Mouse (Mus musculus) A20 (cell line): ENCODE results near the gene Cfl2.
"Not testable (repeated sequence)": the region's sequence is repeated elsewhere in the genome, so short reads cannot be mapped to it uniquely, and the experiment has no call there.

Experiments
- DNase-seq: peaks from one replicate; pipeline ENCODE4 v3.0.0-alpha.2; 2011; ENCODE audit warnings: low read depth, low spot score

Cfl2 gene

DNA sequence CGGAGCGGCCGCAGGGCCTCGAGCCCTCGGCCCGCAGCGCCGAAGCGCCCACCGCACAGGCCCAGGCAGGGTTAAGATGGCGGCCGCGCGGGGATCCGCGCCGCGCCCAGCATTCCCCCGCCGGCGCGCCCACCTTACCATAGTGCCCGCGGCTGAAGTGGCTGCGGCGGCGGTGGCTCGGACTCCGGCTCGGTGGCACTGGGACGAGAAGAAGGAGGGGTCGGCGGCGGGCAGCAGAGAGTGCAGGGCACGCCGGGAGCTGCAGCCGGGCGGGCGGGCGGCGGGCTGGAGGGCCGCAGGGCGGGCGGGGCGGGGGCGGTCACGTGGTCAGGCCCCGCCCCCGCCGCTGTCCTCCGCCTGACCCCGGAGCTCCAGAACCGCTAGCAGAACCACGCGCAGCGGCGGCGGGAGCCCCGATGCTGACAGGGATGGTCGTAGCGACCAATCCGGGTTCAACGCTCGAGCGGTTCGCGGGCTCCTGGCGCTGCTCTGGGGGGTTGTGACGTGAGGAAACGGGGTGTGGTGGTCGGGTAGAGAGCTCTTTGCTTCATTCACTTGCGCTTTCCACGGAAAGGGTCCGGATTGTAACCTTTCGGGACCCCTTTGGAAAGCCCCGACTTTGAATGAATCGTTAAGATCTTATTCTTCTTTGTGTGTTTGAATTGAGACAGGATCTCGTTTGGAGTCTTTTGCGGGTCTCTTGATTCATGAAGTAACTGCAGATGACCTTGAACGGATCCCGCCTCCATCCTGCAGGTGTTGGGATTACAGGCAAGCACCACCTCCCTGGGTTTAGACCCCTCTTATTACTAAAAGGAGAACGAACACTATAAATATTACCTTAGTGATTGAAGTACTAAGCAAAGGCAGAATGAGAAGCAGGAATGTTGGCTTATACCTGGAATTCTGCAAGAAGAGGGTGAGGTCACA lies at the start of gene Cfl2:
TSS of gene Cfl2 (minus strand) at position 272 of the 930 bp plus-strand sequence.
- DNase-seq = peak; percentile 89

DNA sequence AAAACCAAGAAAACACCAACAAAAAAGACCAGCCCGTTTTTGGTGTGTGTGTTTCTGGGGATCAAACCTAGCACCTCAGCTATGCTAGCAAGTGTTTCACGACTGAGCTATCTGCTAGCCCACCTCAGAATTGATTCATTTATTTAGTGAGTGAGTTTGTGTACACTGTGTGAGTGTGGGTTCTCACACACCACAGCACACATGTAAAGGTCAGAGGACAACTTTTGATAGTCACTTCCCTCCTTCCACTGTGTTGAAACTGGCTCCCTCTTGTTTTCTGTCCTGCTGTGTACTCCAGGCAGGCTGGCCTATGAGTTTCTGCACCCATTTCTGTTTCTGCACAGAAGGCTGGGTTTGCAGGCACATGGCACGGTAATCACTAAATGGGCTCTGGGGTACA lies 47.7 kb upstream of the Cfl2 start:
- no peak for DNase-seq

DNA sequence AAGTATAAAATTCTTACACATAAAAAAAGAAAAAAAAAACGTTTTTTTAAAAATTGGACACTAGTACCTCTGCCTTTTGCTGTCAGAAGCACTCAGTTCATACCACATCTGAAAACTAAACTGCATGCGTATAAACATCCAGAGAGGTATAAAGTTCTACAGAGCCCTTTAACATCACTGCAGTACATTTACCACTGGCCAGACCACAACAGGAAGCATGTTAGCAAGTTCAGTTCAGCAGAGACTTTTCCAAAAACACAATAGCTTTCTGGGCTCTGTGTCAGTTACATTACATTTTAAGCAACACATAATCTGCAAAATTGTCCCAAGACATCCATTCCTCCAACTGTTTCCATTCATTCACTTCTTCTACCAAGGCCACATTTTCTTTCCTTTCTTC lies 29.9 kb upstream of the Cfl2 start:
- DNase-seq = not testable (repeated sequence)

DNA sequence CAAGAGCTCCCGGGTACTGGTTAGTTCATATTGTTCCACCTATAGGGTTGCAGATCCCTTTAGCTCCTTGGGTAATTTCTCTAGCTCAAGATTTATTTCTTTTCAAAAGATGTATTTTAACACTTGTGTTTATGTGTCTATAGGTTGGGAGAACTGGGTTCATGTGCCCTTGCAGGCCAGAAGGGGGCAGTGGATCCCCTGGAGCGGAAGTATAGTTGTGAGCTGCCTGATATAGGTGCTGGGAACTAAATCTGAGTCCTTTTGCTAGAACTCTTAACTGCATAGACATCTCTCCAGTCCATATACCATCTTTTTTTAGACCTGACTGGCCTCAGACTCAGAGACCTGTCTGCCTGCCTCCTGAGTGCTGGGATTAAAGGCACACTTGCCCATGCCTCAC lies 27.7 kb upstream of the Cfl2 start:
- DNase-seq = peak; percentile 33

DNA sequence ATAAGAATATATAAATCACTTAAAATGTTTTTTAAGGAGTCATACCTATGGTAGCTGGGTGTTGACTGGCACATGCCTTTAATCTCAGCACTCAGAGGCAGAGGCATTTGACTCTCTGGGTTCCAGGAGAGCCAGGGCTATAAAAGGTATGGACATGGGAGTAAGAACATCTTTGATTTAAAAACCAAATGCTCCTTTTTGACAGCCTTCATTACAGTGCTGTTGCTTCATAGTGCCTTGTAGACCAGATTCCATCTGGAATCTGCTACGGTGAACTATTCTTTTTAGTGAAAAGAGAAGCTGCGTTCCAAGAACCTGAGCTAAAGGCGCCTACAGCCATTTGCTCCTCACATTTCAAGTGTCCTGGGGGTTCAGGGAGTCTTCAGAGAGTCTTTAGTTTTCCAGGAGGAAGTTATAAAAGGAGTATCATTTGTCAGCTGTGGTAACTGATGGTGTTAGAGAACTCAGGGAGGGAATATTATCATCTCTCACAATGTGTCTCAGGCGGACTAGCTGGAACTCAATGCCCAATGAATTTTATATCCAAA lies 25.0 kb upstream of the Cfl2 start:
- no peak for DNase-seq

DNA sequence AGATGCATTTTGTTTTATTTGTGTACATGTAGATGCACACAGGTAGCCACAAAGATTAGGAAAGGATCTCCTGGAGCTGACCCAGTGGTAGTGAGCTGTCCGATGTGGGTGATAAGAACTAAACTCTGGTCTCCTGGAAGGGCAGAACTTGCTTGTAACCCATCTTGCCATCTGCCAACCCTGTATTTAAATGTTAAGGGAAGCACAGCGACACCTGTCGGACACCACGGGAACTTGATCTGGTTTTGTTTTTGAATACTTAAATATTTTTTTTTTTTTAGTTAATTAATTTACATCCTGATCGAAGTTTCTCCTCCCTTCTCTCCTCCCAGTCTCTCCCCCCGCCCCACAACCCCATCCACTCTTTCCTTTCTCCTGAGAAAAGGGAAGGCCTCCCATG lies 17.0 kb upstream of the Cfl2 start:
- peak; percentile 66 for DNase-seq

DNA sequence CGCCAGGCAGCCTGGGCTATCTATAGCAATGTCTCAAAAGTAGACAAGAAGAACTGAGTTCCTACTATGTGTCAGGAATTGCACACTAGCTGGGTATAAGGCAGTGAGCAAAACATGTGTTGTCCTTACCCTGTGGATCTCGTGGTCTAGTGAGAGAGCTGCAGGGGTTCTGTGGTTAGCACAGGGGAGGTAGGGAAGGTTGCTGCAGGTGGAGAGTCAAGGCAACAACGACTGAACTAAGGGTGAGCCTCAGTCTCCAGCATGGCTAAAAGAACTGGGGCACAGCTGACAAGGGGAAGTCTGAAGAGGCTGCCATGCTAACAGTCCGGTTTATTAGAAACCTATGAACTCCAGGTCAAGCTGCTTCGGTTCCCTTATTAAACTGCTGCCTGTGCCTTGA lies 16.5 kb upstream of the Cfl2 start:
- no peak for DNase-seq

DNA sequence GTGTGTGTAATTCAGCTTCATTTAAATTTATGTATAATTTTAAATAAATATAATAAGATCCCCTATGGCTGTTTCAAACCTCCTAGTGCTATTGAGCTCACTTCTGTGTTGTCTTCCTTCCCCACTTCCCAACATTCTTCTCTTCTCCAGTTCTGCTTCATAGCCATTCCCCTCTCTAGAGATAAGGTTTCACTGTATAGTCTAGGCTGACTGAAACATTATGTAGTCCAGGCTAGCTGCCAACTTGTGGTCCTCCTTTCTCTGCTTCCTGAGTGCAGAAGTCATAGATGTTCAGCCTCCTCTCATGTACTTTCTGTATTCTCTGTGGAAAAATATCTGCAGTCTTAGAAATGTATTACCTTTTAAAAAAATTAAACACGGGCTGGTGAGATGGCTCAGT lies 15.2 kb upstream of the Cfl2 start:
- no peak for DNase-seq

DNA sequence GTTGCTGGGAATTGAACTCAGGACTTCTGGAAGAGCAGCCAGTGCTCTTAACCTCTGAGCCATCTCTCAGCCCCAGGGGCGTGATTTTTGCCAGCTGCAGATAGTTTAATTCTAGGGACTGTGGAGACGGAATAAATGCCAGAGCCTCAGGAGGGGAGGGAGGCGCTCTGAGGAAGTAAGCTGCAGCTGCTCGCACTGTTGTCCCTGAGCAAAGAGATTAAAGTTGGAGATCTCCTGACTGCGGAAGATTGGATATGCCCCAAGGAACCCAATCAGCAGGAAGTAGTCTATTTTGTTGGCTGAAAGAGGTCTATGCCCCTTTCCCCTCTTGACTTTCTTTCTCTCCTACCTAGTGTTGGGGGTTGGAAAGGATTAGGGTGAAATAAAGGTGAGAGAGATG lies 14.2 kb upstream of the Cfl2 start:
- DNase-seq = no peak

DNA sequence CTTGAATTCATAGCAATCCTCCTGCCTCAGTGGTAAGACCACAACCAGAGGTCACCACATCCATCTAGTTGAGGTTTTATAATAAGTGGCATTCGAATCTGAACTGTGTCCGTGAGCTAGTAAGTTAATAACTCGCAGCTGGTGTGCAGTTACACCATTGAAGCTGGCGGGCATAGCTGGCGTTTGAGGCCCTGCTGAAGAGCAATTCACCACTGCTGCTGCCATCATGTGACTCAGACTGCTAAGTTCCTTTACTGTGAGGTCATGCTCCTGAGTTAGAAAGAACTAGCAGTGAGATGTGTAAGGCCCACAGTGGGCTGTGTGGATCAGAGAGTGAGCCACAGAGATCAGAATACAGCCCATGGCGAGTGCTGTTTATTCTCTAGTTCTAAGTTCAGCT lies 12.0 kb upstream of the Cfl2 start:
- no peak for DNase-seq

DNA sequence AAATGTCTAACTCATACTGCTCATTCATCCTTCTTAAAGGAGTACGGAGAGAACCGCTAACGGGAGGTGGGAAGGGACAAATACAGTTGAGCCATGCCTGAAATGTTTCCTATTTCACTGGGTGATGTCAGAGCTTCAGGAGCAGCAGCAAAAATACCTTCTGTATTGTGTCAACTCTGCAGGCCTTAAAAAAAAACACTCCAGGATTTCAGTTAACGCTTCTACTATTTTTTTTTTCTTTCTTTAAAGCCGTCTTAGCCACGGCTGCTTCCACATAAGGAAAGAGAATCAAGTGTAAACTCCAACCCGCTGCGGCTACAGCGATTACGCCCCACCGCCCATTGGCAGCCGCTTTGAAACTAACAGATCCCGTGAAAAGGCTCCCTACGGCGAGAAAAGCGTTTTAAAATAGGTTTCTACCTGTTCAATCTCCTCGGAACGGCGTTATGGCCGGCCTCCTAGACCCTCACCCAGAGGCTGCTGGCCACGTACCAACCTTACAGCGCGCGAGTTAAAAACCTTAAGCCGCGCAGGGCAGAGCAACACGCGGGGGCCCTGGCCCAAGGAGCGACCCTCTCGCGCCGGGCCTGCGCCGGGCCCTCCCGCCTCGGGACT lies 579 bp downstream of the Cfl2 start:
- DNase-seq = no peak

DNA sequence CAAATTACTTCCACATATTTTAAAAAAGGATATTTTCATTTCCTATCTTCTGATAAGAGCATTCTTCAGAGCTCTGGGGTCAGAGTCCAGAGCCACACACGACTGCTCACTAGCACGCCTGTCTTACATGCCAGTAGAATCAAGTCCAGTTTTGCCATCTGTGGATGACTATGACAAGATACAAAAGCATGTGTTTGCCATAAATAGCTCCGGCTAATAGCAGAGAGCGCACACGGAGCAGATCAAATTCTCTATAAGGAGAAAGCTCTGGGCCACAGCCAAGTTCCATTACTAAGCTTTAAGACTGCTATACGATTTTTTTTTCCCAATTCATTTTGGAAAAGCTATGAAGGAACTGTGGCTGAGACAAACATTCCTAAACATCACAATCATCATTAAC lies 3.1 kb downstream of the Cfl2 start:
- DNase-seq = no peak

DNA sequence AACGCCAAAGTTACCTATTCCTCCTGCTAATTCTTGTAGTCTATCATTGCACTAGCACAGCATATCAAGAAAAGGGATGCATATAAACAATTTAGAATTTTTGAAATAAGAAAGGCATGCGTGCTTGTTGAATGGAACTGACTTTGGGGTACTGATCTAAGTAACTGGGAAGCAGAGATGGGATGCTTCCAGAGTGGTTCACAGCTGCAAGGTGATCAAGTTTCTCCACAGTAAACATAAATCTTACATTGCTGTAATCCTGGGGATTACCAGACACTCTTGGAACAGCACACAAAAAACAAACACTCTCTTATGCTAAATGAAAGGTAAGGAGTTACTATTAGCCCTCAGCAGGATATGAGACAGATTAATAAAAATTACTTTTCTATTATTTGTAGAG lies 12.1 kb downstream of the Cfl2 start:
- no peak for DNase-seq

DNA sequence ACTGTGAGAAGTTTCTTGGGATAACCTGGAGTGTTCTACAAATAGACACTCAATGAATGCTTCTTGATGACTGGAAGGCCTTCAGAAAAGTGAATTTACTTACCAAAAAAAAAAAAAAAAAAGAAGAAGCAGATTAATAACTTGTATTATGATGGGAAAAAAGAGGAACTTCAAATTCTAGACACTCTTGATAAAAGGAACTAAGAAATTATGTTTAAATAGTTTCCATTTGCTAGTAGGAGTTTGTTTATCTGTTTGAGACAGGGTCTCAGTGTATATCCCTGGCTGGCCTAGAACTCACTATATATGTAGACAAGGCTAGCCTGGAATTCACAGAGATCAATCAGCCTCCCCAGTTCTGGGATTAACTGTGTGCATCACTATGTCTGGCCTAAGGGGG lies 18.3 kb downstream of the Cfl2 start:
- peak; percentile 35 for DNase-seq

DNA sequence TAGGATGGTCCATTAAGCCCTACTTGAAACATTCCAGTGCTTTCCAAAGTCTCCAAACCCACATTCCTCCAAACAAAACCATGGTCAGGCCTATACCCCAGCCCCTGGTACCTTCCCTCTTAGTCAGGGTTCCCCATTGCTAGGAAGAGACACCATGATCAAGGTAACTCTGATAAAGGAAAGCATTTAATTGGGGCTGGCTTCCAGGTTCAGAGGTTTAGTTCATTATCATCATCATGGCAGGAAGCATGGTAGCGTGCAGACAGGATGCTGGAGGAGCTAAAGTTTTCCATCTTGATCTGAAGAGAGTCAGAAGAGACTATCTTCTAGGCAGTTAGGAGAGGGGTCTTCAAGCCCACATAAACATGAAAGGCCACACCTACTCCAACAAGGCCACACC lies 21.1 kb downstream of the Cfl2 start:
- DNase-seq = no peak

DNA sequence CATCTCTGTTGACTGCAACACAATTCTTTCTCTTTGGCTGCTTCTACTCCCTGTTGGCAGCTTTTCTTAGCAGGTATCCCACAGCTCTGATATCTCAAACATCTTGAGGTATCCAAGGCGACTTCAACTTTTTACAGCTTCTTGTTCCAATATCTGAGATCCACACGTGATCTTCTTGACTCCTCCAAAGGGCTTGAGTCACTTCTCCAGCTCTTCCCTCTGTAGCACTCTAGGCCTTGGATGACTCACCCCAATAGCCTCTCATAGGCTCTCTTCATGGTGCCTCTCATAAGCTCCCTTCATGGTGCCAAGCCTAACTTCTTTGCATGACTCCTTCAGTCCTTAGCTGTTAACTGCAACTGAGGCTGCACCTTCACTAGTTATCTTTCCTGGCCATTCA lies 22.9 kb downstream of the Cfl2 start:
- DNase-seq = no peak

DNA sequence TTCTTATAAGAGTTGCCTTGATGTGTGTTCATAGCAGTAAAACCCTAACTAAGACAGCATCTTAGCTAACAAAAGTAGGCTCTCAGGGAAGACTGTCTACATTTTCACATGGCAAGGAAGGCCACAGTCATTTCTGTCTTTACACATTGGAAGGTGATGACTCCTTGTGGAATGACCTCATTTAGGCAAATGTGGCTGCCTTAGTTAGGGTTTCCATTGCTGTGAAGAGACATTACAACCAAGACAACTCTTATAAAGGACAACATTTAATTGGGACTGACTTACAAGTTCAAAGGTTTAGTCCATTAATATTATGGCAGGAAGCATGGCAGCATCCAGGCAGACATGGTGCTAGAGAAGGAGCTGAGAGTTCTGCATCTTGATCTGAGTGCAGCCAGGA lies 23.7 kb downstream of the Cfl2 start:
- no peak for DNase-seq

DNA sequence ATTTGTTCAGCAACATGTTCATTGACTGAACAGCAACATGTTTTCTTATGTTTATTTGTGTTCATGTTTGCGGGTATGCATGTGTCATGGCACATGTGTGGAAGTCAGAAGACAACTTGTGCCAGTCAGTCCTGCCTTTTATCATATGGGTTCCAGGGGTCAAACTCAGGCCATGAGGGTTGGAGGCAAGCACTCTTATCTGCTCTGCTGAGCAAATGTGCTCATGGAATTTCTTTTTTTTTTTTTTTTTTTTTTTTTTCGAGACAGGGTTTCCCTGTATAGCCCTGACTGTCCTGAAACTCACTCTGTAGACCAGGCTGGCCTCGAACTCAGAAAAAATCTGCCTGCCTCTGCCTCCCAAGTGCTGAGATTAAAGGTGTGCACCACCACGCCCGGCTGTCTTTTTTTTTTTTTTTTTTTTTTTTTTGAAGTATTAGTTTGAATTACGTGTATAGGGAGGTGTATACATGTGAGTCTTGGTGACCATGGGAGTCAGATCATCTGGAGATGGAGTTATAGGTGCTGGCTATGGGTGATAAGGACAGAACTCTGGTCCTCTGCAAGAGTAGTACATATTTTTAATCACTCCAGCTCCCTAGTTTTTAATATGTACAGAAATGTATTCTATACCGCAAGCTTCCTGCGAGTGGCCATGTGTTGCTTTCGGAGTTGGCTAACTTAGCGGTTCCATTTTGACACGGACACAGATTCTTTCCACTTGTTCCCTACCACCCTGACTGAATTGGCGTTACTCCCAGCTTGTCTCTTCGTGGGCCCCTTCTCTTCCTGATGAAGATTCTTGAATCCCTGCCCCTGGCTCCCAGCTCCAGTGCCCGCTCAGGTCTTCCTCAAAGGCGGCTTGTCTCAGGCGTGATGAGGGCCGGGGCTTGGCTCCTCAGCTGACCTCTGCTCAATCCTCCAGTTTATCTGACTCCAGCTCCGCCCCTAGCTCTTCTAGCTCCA lies 26.8 kb downstream of the Cfl2 start:
- DNase-seq = no peak

DNA sequence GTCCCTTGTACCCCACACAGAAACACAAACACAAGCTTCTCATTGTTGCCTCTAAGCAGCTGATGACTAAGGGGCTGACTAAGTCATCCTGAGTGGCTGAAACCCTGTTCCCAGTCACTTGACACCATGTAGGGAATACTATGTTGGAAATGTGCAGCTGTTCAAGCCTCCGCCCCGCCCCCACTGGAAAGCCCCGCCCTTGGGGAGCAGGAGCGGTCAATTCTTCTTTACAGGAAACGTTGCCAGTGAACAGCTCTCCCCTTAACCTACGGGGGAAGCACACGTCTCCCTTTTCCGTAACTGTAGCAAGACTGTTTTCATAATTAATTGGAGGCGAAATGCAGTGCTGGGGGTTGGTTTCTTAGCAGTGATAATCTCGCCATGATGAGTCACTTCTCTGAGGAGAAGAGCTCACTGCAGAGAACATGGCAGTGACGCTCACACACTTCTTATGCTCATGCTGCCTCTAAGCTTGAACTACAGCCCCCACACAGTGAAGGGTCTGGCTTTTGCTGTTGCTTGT lies 27.7 kb downstream of the Cfl2 start:
- DNase-seq = no peak

DNA sequence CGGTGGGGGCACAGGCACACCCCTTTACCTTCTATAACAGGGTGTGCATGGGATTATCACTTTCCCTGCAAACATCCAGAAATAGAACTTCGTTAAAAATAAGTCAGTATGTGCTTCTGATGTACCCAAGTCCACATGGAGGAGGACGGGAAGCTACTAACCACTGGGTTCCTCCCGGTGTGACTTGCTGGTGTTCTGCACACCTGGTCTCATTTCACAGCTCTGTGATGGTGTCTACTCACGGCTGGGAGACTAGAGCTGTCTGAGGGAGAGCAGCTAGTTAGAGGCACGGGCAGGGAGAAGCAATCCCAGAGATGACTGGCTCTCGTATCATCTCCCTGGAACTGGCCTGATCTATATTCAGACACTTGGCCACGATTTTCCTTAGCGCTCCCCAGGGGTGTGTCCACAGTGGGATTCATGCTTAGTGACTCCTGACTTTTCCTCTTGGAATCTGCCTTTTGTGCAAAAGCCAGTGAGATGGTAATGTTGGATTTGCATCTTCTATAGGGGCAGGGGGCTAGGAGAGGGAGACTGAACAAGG lies 28.7 kb downstream of the Cfl2 start:
- no peak for DNase-seq

DNA sequence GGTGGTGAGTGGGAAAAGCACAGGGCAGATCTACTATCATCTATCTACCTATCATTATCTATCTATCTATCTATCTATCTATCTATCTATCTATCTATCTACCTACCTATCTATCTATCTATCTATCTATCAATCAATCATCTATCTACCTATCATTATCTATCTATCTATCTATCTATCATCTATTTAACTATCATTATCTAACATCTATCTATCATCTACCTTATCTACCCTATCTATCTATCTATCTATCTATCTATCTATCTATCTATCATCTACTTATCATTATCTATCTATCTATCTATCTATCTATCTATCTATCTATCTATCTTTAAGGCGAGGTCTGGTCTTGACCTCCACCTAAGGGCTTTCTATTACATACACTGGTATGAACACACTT lies 30.8 kb downstream of the Cfl2 start:
- not testable (repeated sequence) for DNase-seq
